Mouse (Mus musculus): ENCODE results near the gene Dpp7. TPM values are rescaled to one million over a fixed set of nuclear protein-coding genes. Genes with fewer than 3 reads are reported as not detected.
A peak's percentile ranks its signal among the peaks of the same experiment; 100 is the strongest.

Gene Dpp7
- polyA plus RNA-seq, 1 experiment = not detected

GRCm38 (mm10) chr2:25355419-25356066 lies 616 bp downstream of the Dpp7 start:
- no peak overlapping the region for H3K27ac ChIP-seq (ENCODE audit: insufficient read depth, low read depth, low read length)
- TF ChIP-seq CTCF (IDR thresholded peaks at IDR 0.05; ENCODE audit: insufficient read depth, low read depth, low read length) (no peak), POLR2A (IDR thresholded peaks at IDR 0.05; ENCODE audit: insufficient read depth, low read depth, low read length) (no peak)

DNA sequence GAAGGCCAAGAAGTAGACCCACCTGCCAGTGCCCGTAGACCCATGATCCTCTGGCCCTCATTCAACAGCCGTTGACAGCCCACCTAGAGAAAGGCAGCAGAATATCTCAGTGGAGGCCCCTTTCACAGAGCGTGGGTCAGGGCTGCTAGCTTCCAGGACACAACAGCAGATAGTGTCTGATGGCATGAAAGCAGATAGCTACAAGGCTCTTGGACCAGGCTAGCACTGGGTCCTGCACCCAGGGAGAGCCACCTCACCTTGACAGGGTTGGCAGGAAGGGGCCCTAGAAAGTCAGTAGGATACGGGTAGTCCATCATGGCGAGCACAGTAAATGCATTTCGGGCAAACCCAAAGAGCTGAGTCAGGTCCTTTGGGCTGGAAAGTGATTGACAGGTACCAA lies 1.9 kb downstream of the Dpp7 start:
- peaks cover 23% of the 10 kb centered on the region for H3K4me1 ChIP-seq (ENCODE audit: control insufficient read depth, insufficient read depth, low read length)
- WGBS = 84% methylated on average over 6 of the region's 6 CpGs
- H3K27ac ChIP-seq (ENCODE audit: insufficient read depth, low read depth, low read length) = no peak overlapping the region
- no peak overlapping the region for H3K4me3 ChIP-seq (ENCODE audit: insufficient read depth, low read depth, low read length)
- TF ChIP-seq CTCF (IDR thresholded peaks at IDR 0.05; ENCODE audit: insufficient read depth, low read depth, low read length) = no peak
- TF ChIP-seq POLR2A (IDR thresholded peaks at IDR 0.05; ENCODE audit: insufficient read depth, low read depth, low read length) = no peak

More at GRCm38 (mm10) chr2:25355419-25356066, 616 bp downstream of the Dpp7 start:
- H3K4me3 ChIP-seq (ENCODE audit: insufficient read depth, low read depth, low read length) = peak overlapping the region; percentile 50
- 38% methylated on average over 18 of the region's 18 CpGs for WGBS
- H3K4me1 ChIP-seq (ENCODE audit: control insufficient read depth, insufficient read depth, low read length) = peaks cover 23% of the 10 kb centered on the region

DNA sequence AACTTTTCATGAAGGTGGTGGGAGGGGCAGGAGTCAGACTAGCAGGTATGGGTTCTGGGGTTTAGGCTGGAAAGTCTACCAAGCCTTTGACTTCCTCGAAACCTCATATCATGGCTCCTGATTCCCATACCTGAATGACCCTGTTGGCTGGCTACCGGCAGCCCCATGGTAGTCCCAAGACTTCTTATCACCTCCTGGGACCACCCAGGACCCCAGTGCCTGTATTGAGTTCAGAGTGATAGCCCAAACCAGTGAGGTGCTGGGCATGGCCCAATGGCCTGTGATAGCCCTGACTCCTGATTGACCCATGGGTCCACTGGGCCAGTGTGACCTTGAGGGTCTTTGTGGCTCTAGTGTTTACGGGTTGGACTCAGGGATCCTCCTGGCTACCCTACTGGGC lies 5.5 kb downstream of the Dpp7 start:
- no peak for TF ChIP-seq CTCF (IDR thresholded peaks at IDR 0.05; ENCODE audit: insufficient read depth, low read depth, low read length)
- TF ChIP-seq POLR2A (IDR thresholded peaks at IDR 0.05; ENCODE audit: insufficient read depth, low read depth, low read length) = no peak
- Histone ChIP-seq H3K4me3 (ENCODE audit: insufficient read depth, low read depth, low read length) (no peak overlapping the region), H3K4me1 (ENCODE audit: control insufficient read depth, insufficient read depth, low read length) (peaks cover 14% of the 10 kb centered on the region), H3K27ac (ENCODE audit: insufficient read depth, low read depth, low read length) (no peak overlapping the region)
- WGBS = 94% methylated on average over 3 of the region's 3 CpGs

- Histone ChIP-seq H3K27ac (ENCODE audit: insufficient read depth, low read depth, low read length) (no peak overlapping the region), H3K4me1 (ENCODE audit: control insufficient read depth, insufficient read depth, low read length) (peaks cover 2% of the 10 kb centered on the region; the same call in 1 of the 2 replicates), H3K4me3 (ENCODE audit: insufficient read depth, low read depth, low read length) (no peak overlapping the region)
- TF ChIP-seq POLR2A (IDR thresholded peaks at IDR 0.05; ENCODE audit: insufficient read depth, low read depth, low read length) (no peak), CTCF (IDR thresholded peaks at IDR 0.05; ENCODE audit: insufficient read depth, low read depth, low read length) (no peak)
- WGBS = 93% methylated on average over 4 of the region's 4 CpGs
Observed at GRCm38 (mm10) chr2:25349499-25349898, 6.7 kb downstream of the Dpp7 start.

DNA sequence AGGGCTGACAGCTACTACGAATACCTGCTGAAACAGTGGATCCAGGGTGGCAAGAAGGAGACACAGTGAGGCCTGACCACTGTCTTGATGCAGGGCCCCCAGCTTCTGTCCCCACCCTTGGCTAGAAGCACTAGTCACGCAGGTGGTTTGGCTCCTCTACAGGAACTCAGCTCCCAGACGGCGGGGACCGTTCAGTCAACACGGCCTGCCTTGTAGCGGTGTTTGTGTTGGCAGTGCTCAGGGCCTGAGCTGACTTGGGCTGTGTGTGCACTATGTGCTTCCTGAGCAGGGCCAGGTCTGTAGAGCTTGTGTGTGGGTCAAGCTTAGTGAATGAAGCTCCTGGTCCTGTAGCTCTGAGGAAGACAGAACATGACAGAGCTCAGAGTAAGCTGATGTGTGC lies 8.0 kb downstream of the Dpp7 start:
- Histone ChIP-seq H3K4me3 (ENCODE audit: insufficient read depth, low read depth, low read length) (no peak overlapping the region), H3K4me1 (ENCODE audit: control insufficient read depth, insufficient read depth, low read length) (no peaks in the 10 kb centered on the region), H3K27ac (ENCODE audit: insufficient read depth, low read depth, low read length) (no peak overlapping the region)
- TF ChIP-seq CTCF (IDR thresholded peaks at IDR 0.05; ENCODE audit: insufficient read depth, low read depth, low read length) (no peak), POLR2A (IDR thresholded peaks at IDR 0.05; ENCODE audit: insufficient read depth, low read depth, low read length) (no peak)
- WGBS = 83% methylated on average over 7 of the region's 7 CpGs

- TF ChIP-seq CTCF (IDR thresholded peaks at IDR 0.05; ENCODE audit: insufficient read depth, low read depth, low read length) (no peak), POLR2A (IDR thresholded peaks at IDR 0.05; ENCODE audit: insufficient read depth, low read depth, low read length) (no peak)
- Histone ChIP-seq H3K4me3 (ENCODE audit: insufficient read depth, low read depth, low read length) (no peak overlapping the region), H3K4me1 (ENCODE audit: control insufficient read depth, insufficient read depth, low read length) (no peaks in the 10 kb centered on the region), H3K27ac (ENCODE audit: insufficient read depth, low read depth, low read length) (no peak overlapping the region)
- WGBS = 93% methylated on average over 6 of the region's 6 CpGs
Observed at GRCm38 (mm10) chr2:25338303-25338702, 17.9 kb downstream of the Dpp7 start.

- TF ChIP-seq CTCF (IDR thresholded peaks at IDR 0.05; ENCODE audit: insufficient read depth, low read depth, low read length) (no peak), POLR2A (IDR thresholded peaks at IDR 0.05; ENCODE audit: insufficient read depth, low read depth, low read length) (no peak)
- Histone ChIP-seq H3K27ac (ENCODE audit: insufficient read depth, low read depth, low read length) (no peak overlapping the region), H3K4me3 (ENCODE audit: insufficient read depth, low read depth, low read length) (no peak overlapping the region), H3K4me1 (ENCODE audit: control insufficient read depth, insufficient read depth, low read length) (peaks cover 3% of the 10 kb centered on the region; the same call in 1 of the 2 replicates)
- 85% methylated on average over 2 of the region's 2 CpGs for WGBS
Observed at GRCm38 (mm10) chr2:25333569-25333968, 22.6 kb downstream of the Dpp7 start.

GRCm38 (mm10) chr2:25332286-25333160 lies 23.6 kb downstream of the Dpp7 start, which contains the start of gene Man1b1:
Man1b1 (plus strand) TSS chr2:25332338.
- Histone ChIP-seq H3K4me3 (ENCODE audit: insufficient read depth, low read depth, low read length) (peak within 1 kb of the TSS; percentile 87), H3K4me1 (ENCODE audit: control insufficient read depth, insufficient read depth, low read length) (peaks cover 3% of the 10 kb centered on the region; the same call in 1 of the 2 replicates), H3K27ac (ENCODE audit: insufficient read depth, low read depth, low read length) (peak within 1 kb of the TSS; percentile 83)
- under 1% methylated on average over 78 of the region's 78 CpGs for WGBS
- peak; percentile 30; the same call in 1 of the 2 replicates for TF ChIP-seq CTCF (IDR thresholded peaks at IDR 0.05; ENCODE audit: insufficient read depth, low read depth, low read length)
- TF ChIP-seq POLR2A (IDR thresholded peaks at IDR 0.05; ENCODE audit: insufficient read depth, low read depth, low read length) = peak; percentile 85

- WGBS = 60% methylated on average over 9 of the region's 9 CpGs
- Histone ChIP-seq H3K4me3 (ENCODE audit: insufficient read depth, low read depth, low read length) (peak overlapping the region; percentile 87), H3K27ac (ENCODE audit: insufficient read depth, low read depth, low read length) (no peak overlapping the region), H3K4me1 (ENCODE audit: control insufficient read depth, insufficient read depth, low read length) (peaks cover 3% of the 10 kb centered on the region; the same call in 1 of the 2 replicates)
- TF ChIP-seq CTCF (IDR thresholded peaks at IDR 0.05; ENCODE audit: insufficient read depth, low read depth, low read length) (no peak), POLR2A (IDR thresholded peaks at IDR 0.05; ENCODE audit: insufficient read depth, low read depth, low read length) (no peak)
Observed at GRCm38 (mm10) chr2:25331470-25331869, 24.7 kb downstream of the Dpp7 start.
